Mouse (Mus musculus) heart, adult 9 months (tissue): ENCODE data around the gene Vat1l.

Experiments used
- DNase-seq, 2 experiments: peaks; one replicate each; pipeline ENCODE4 v3.0.0; 2022; ENCODE audit warnings: low spot score in 2 of 2

The Vat1l gene

GRCm38 (mm10) chr8:114399273-114399672, 193.9 kb downstream of the Vat1l start:
- no peak for DNase-seq

GRCm38 (mm10) chr8:114401679-114402078, 196.3 kb downstream of the Vat1l start:
- no peak for DNase-seq

GRCm38 (mm10) chr8:114411421-114411820, 206.0 kb downstream of the Vat1l start:
- DNase-seq, result no peak

- no peak for DNase-seq
Observed at GRCm38 (mm10) chr8:114417786-114418185, 212.4 kb downstream of the Vat1l start, which contains the start of gene Clec3a. Gene Clec3a, plus strand, starts transcription at chr8:114418086.

- no peak for DNase-seq
Observed at GRCm38 (mm10) chr8:114418486-114418885, 213.1 kb downstream of the Vat1l start.

- no peak for DNase-seq
Observed at GRCm38 (mm10) chr8:114418904-114419303, 213.5 kb downstream of the Vat1l start.

GRCm38 (mm10) chr8:114421544-114421943, 216.1 kb downstream of the Vat1l start:
- DNase-seq, result no peak
